Mouse (Mus musculus): ENCODE results near the gene Zbtb46.

- TF ChIP-seq CTCF (IDR thresholded peaks at IDR 0.05; ENCODE audit: extremely low read depth, insufficient read depth, low read length), result no peak
- TF ChIP-seq POLR2A (IDR thresholded peaks at IDR 0.05; ENCODE audit: extremely low read depth, insufficient read depth, low read length), result no peak
Observed at GRCm38 (mm10) chr2:181492206-181492605, 33.0 kb upstream of the Zbtb46 start.
